Comparison of ENCODE assay signal across 24 mouse cellular contexts in the genomic region with DNA sequence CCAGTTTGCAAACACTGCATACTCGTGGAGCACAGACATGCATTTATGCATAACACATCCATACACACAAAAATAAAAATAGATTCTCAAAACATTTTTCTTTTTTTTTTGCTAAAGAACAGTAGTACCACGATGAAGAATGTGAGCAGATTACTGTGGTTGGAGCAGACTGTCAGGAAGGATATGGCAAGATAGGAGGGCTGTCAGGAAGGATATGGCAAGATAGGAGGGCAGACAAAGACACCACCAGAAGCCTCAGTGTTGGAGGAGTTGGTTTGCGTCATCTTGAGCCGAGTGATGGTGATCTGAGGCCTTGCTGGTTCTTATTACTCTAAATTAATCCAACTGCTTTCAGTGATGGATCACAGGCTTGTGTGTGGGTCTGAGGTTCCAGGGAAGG. TPM values are rescaled to one million over a fixed set of nuclear protein-coding genes. Genes with fewer than 3 reads are reported as not detected.
DNase-seq lines count a peak whose midpoint lies in the region; ATAC-seq and TF ChIP-seq lines count a peak whose summit lies in the region.
"Had no signal": no experiment of that assay in that cellular context is flagged by ENCODE, and none has a peak within 500 bp of the region (broad histone marks: within the 10 kb centered on the region; RNA-seq: fewer than 3 reads in every experiment).

No protein-coding gene starts in this region.

- TF ChIP-seq CTCF in liver, embryonic 14.5 days (IDR thresholded peaks at IDR 0.05; ENCODE audit: low read depth): no peak
- no peak for TF ChIP-seq CTCF in olfactory bulb, adult 2 months (IDR thresholded peaks at IDR 0.05; ENCODE audit: insufficient read depth, low read depth, low read length)

- WGBS in heart, embryonic 11.5 days (ENCODE audit: insufficient replicate concordance): 53% methylated on average over 4 of the region's 4 CpGs
- WGBS in midbrain, embryonic 11.5 days: 77% methylated on average over 4 of the region's 4 CpGs
- WGBS in midbrain, embryonic 13.5 days: 85% methylated on average over 4 of the region's 4 CpGs
- WGBS in liver, embryonic 14.5 days (ENCODE audit: insufficient replicate concordance): 17% methylated on average over 4 of the region's 4 CpGs
- WGBS in olfactory bulb, adult 2 months: 51% methylated on average over 4 of the region's 4 CpGs

- H3K27ac ChIP-seq in heart, embryonic 11.5 days (ENCODE audit: low read depth, low read length): peak overlapping the region; percentile 62
- no peak overlapping the region for H3K27ac ChIP-seq in midbrain, embryonic 11.5 days (ENCODE audit: low read depth, low read length)
- no peak overlapping the region for H3K27ac ChIP-seq in midbrain, embryonic 13.5 days
- peak overlapping the region; percentile 0; the same call in 1 of the 2 replicates for H3K27ac ChIP-seq in liver, embryonic 14.5 days
- H3K27ac ChIP-seq in olfactory bulb, adult 2 months (ENCODE audit: insufficient read depth, low read depth, low read length): 0 out of 2 replicates have a peak overlapping the region, but pooled peaks have one; percentile 17
- H3K27ac ChIP-seq: embryonic facial prominence, embryonic 12.5 days; forebrain, embryonic 13.5 days; hindbrain, embryonic 14.5 days; limb, embryonic 13.5 days; lung, embryonic 15.5 days had no signal

- no peak overlapping the region for H3K9ac ChIP-seq in heart, embryonic 11.5 days (ENCODE audit: low read depth, low read length)
- no peak overlapping the region for H3K9ac ChIP-seq in midbrain, embryonic 11.5 days (ENCODE audit: low read length)
- H3K9ac ChIP-seq in midbrain, embryonic 13.5 days (replicated peaks): no peak overlapping the region
- peak overlapping the region; percentile 57 for H3K9ac ChIP-seq in liver, embryonic 14.5 days (replicated peaks)
- H3K9ac ChIP-seq: embryonic facial prominence, embryonic 12.5 days; forebrain, embryonic 13.5 days; hindbrain, embryonic 14.5 days; limb, embryonic 13.5 days; lung, embryonic 15.5 days had no signal

- no peak for TF ChIP-seq POLR2A in olfactory bulb, adult 2 months (IDR thresholded peaks at IDR 0.05; ENCODE audit: insufficient read depth, low read depth, low read length)

- H3K9me3 ChIP-seq in heart, embryonic 11.5 days (replicated peaks; ENCODE audit: control insufficient read depth, low read length): no peaks in the 10 kb centered on the region
- no peaks in the 10 kb centered on the region for H3K9me3 ChIP-seq in midbrain, embryonic 11.5 days (ENCODE audit: control insufficient read depth, low read length)
- no peaks in the 10 kb centered on the region for H3K9me3 ChIP-seq in midbrain, embryonic 13.5 days
- no peaks in the 10 kb centered on the region for H3K9me3 ChIP-seq in liver, embryonic 14.5 days (ENCODE audit: control insufficient read depth, low read length)
- H3K9me3 ChIP-seq: embryonic facial prominence, embryonic 12.5 days; forebrain, embryonic 13.5 days; limb, embryonic 13.5 days; lung, embryonic 15.5 days had no signal

- peak; percentile 48 for TF ChIP-seq EP300 in liver, embryonic 14.5 days (IDR thresholded peaks at IDR 0.05; ENCODE audit: low read depth)

- ATAC-seq in heart, embryonic 11.5 days (replicated peaks; ENCODE audit: insufficient number of reproducible peaks, low FRiP score, low TSS enrichment): no peak
- no peak for ATAC-seq in midbrain, embryonic 11.5 days (ENCODE audit: low FRiP score)
- no peak for ATAC-seq in midbrain, embryonic 13.5 days
- ATAC-seq in liver, embryonic 14.5 days (ENCODE audit: insufficient read depth): no peak
- ATAC-seq: forebrain, embryonic 13.5 days had no signal

- 0 out of 2 replicates have a peak overlapping the region, but pooled peaks have one; percentile 2 for H3K4me2 ChIP-seq in heart, embryonic 11.5 days
- H3K4me2 ChIP-seq in midbrain, embryonic 11.5 days: no peak overlapping the region
- H3K4me2 ChIP-seq in midbrain, embryonic 13.5 days (replicated peaks): no peak overlapping the region
- peak overlapping the region; percentile 56 for H3K4me2 ChIP-seq in liver, embryonic 14.5 days (ENCODE audit: low read depth)
- H3K4me2 ChIP-seq: embryonic facial prominence, embryonic 12.5 days; forebrain, embryonic 13.5 days; hindbrain, embryonic 14.5 days; limb, embryonic 13.5 days; lung, embryonic 15.5 days had no signal

- no peak for DNase-seq in heart, adult 11 months
- peak; percentile 37 for DNase-seq in midbrain, embryonic 11.5 days (ENCODE audit: low spot score, missing footprints)
- no peak for DNase-seq in liver, embryonic 14.5 days (ENCODE audit: low read depth in 3 of 3, low spot score in 3 of 3)
- DNase-seq in left cerebral cortex, adult 9 months (ENCODE audit: low spot score in 2 of 2): no peak
- DNase-seq in yolk sac, embryonic 10.5 days (ENCODE audit: low spot score): no peak
- DNase-seq: adrenal gland, adult 2 months; cerebellum, adult 11 months; cerebellum, postnatal 14 days; gastrocnemius, postnatal 36 days; kidney, adult 9 months; kidney, postnatal 25 days; layer of hippocampus, postnatal 36 days; lung, postnatal 36 days; right cerebral cortex, postnatal 14 days had no signal

- peaks cover 13% of the 10 kb centered on the region; the same call in 1 of the 2 replicates for H3K4me1 ChIP-seq in heart, embryonic 11.5 days (ENCODE audit: control insufficient read depth, insufficient read depth, low read length)
- H3K4me1 ChIP-seq in midbrain, embryonic 11.5 days (ENCODE audit: control insufficient read depth, insufficient read depth, low read length): peaks cover 4% of the 10 kb centered on the region; the same call in 1 of the 2 replicates
- peaks cover 4% of the 10 kb centered on the region for H3K4me1 ChIP-seq in midbrain, embryonic 13.5 days (replicated peaks)
- H3K4me1 ChIP-seq in liver, embryonic 14.5 days (replicated peaks; ENCODE audit: control insufficient read depth in 2 of 2, insufficient read depth in 2 of 2, low read length in 1 of 2): peaks cover 39 to 47% of the 10 kb centered on the region in 2 experiments
- H3K4me1 ChIP-seq in olfactory bulb, adult 2 months (ENCODE audit: control insufficient read depth, insufficient read depth, low read length): peaks cover 13% of the 10 kb centered on the region

- no peaks in the 10 kb centered on the region for H3K36me3 ChIP-seq in heart, embryonic 11.5 days (ENCODE audit: control insufficient read depth, insufficient read depth, low read length)
- no peaks in the 10 kb centered on the region for H3K36me3 ChIP-seq in midbrain, embryonic 11.5 days (ENCODE audit: control insufficient read depth, insufficient read depth, low read length)
- no peaks in the 10 kb centered on the region for H3K36me3 ChIP-seq in midbrain, embryonic 13.5 days
- peaks cover 34% of the 10 kb centered on the region for H3K36me3 ChIP-seq in liver, embryonic 14.5 days (replicated peaks; ENCODE audit: control insufficient read depth, insufficient read depth, low read depth)
- H3K36me3 ChIP-seq: embryonic facial prominence, embryonic 12.5 days; limb, embryonic 13.5 days; lung, embryonic 15.5 days had no signal

- H3K27me3 ChIP-seq in heart, embryonic 11.5 days (ENCODE audit: control insufficient read depth, insufficient read depth, low read length): no peaks in the 10 kb centered on the region
- H3K27me3 ChIP-seq in midbrain, embryonic 11.5 days (ENCODE audit: control insufficient read depth, insufficient read depth, low read length): no peaks in the 10 kb centered on the region
- H3K27me3 ChIP-seq in midbrain, embryonic 13.5 days: peaks cover 21% of the 10 kb centered on the region
- H3K27me3 ChIP-seq in liver, embryonic 14.5 days (ENCODE audit: control insufficient read depth, insufficient read depth, low read length): no peaks in the 10 kb centered on the region
- H3K27me3 ChIP-seq: embryonic facial prominence, embryonic 12.5 days; forebrain, embryonic 13.5 days; limb, embryonic 13.5 days; lung, embryonic 15.5 days had no signal

- H3K4me3 ChIP-seq in heart, embryonic 11.5 days (ENCODE audit: low read depth, low read length): no peak overlapping the region
- no peak overlapping the region for H3K4me3 ChIP-seq in midbrain, embryonic 11.5 days (ENCODE audit: low read depth, low read length)
- H3K4me3 ChIP-seq in midbrain, embryonic 13.5 days (replicated peaks): no peak overlapping the region
- H3K4me3 ChIP-seq in liver, embryonic 14.5 days (ENCODE audit: insufficient read depth in 1 of 2, low read depth in 2 of 2, low read length in 2 of 2): 0 out of 4 replicates have a peak overlapping the region, but pooled peaks of 1 of the 2 experiments have one; percentile 12
- H3K4me3 ChIP-seq in olfactory bulb, adult 2 months (ENCODE audit: insufficient read depth, low read depth, low read length): no peak overlapping the region
- H3K4me3 ChIP-seq: embryonic facial prominence, embryonic 12.5 days; forebrain, embryonic 13.5 days; limb, embryonic 13.5 days; lung, embryonic 15.5 days had no signal

RNA-seq across cellular contexts. Expression of a gene that starts 34.9 kb away (rescaled TPM):
- polyA plus RNA-seq in heart, embryonic 11.5 days (2014; fragmentation: Nextera tagmentation; extraction: Ambion mirVana): 11.2 and 11.3 TPM in 2 replicates
- 29.3 and 33.0 TPM in 2 replicates for polyA plus RNA-seq in midbrain, embryonic 11.5 days (2014; fragmentation: Nextera tagmentation; extraction: Ambion mirVana)
- 67.0 and 74.1 TPM in 2 replicates for polyA plus RNA-seq in midbrain, embryonic 13.5 days (2015; fragmentation: Nextera tagmentation; extraction: Ambion mirVana)
- 18.7 and 19.1 TPM in 2 replicates for polyA plus RNA-seq in liver, embryonic 14.5 days (2012; rRNA removed)
- 27.8 and 34.9 TPM in 2 replicates for polyA plus RNA-seq in liver, embryonic 14.5 days (2014; fragmentation: Nextera tagmentation; extraction: Ambion mirVana)
- polyA plus RNA-seq in olfactory bulb, adult 2 months (2012; ENCODE audit: insufficient read depth, insufficient read length, low replicate concordance, missing spikeins): 357 TPM in 1 of 2 replicates, not detected in the other

RNA-seq across cellular contexts. Expression of a gene that starts 35.0 kb away (rescaled TPM):
- polyA plus RNA-seq in heart, embryonic 11.5 days (2014; fragmentation: Nextera tagmentation; extraction: Ambion mirVana): 7.2 and 15.2 TPM in 2 replicates
- polyA plus RNA-seq in midbrain, embryonic 11.5 days (2014; fragmentation: Nextera tagmentation; extraction: Ambion mirVana): 1.8 and 2.9 TPM in 2 replicates
- 2.7 and 3.4 TPM in 2 replicates for polyA plus RNA-seq in midbrain, embryonic 13.5 days (2015; fragmentation: Nextera tagmentation; extraction: Ambion mirVana)
- 127 and 198 TPM in 2 replicates for polyA plus RNA-seq in liver, embryonic 14.5 days (2012; rRNA removed)
- 60.1 and 70.2 TPM in 2 replicates for polyA plus RNA-seq in liver, embryonic 14.5 days (2014; fragmentation: Nextera tagmentation; extraction: Ambion mirVana)
- not detected in 2 replicates for polyA plus RNA-seq in olfactory bulb, adult 2 months (2012; ENCODE audit: insufficient read depth, insufficient read length, low replicate concordance, missing spikeins)

RNA-seq across cellular contexts. Expression of a gene that starts 44.8 kb away (rescaled TPM):
- not detected in 2 replicates for polyA plus RNA-seq in heart, embryonic 11.5 days (2014; fragmentation: Nextera tagmentation; extraction: Ambion mirVana)
- polyA plus RNA-seq in midbrain, embryonic 11.5 days (2014; fragmentation: Nextera tagmentation; extraction: Ambion mirVana): not detected in 2 replicates
- 0.12 TPM in 1 of 2 replicates, not detected in the other for polyA plus RNA-seq in midbrain, embryonic 13.5 days (2015; fragmentation: Nextera tagmentation; extraction: Ambion mirVana)
- polyA plus RNA-seq in liver, embryonic 14.5 days (2012; rRNA removed): 0.28 and 0.41 TPM in 2 replicates
- polyA plus RNA-seq in liver, embryonic 14.5 days (2014; fragmentation: Nextera tagmentation; extraction: Ambion mirVana): not detected in 2 replicates
- polyA plus RNA-seq in olfactory bulb, adult 2 months (2012; ENCODE audit: insufficient read depth, insufficient read length, low replicate concordance, missing spikeins): not detected in 2 replicates
- polyA plus RNA-seq: adrenal gland, adult 2 months; embryonic facial prominence, embryonic 12.5 days; forebrain, embryonic 13.5 days; heart, embryonic 14.5 days; hindbrain, embryonic 14.5 days; intestine, embryonic 14.5 days; limb, embryonic 13.5 days; lung, embryonic 15.5 days had no signal

Comparison
In these comparisons a context has a peak if more than half of its experiments do, and no peak if none do; other contexts are left out.
1. H3K27ac ChIP-seq: peak in heart, embryonic 11.5 days (single experiment), liver, embryonic 14.5 days (single experiment) and olfactory bulb, adult 2 months (single experiment); none in midbrain, embryonic 11.5 days (single experiment) and midbrain, embryonic 13.5 days (single experiment).
2. H3K4me2 ChIP-seq: peak in heart, embryonic 11.5 days (single experiment) and liver, embryonic 14.5 days (single experiment); none in midbrain, embryonic 11.5 days (single experiment) and midbrain, embryonic 13.5 days (single experiment).